ENCODE assay signal across 22 mouse cellular contexts in genomic region chr11:47154837-47155430, GRCm38 (mm10).
DNase-seq lines count a peak whose midpoint lies in the region; ATAC-seq and TF ChIP-seq lines count a peak whose summit lies in the region.
"Had no signal": no experiment of that assay in that cellular context is flagged by ENCODE, and none has a peak within 500 bp of the region (broad histone marks: within the 10 kb centered on the region; RNA-seq: fewer than 3 reads in every experiment).

No protein-coding gene starts in this region.

- no peak overlapping the region for H3K4me2 ChIP-seq in intestine, embryonic 14.5 days (ENCODE audit: low read length)
- H3K4me2 ChIP-seq in intestine, postnatal 0 days (replicated peaks; ENCODE audit: low read depth) = no peak overlapping the region
- no peak overlapping the region for H3K4me2 ChIP-seq in liver, embryonic 12.5 days
- H3K4me2 ChIP-seq: embryonic facial prominence, embryonic 12.5 days; heart, embryonic 15.5 days; hindbrain, embryonic 12.5 days; limb, embryonic 13.5 days; neural tube, embryonic 13.5 days had no signal

- TF ChIP-seq CTCF in intestine, postnatal 0 days (IDR thresholded peaks at IDR 0.05; ENCODE audit: low read depth) = no peak
- TF ChIP-seq CTCF in liver, adult 2 months (IDR thresholded peaks at IDR 0.05; ENCODE audit: low read depth, low read length) = no peak
- TF ChIP-seq CTCF in embryonic fibroblast, embryonic 13.5 days (IDR thresholded peaks at IDR 0.05; ENCODE audit: borderline replicate concordance, insufficient read depth, low read length) = no peak
- TF ChIP-seq CTCF in left cerebral cortex, adult 2 months (IDR thresholded peaks at IDR 0.05) = no peak

- no peaks in the 10 kb centered on the region for H3K36me3 ChIP-seq in intestine, embryonic 14.5 days (ENCODE audit: control insufficient read depth, insufficient read depth, low read length)
- no peaks in the 10 kb centered on the region for H3K36me3 ChIP-seq in intestine, postnatal 0 days (ENCODE audit: control insufficient read depth, insufficient read depth)
- no peaks in the 10 kb centered on the region for H3K36me3 ChIP-seq in liver, adult 2 months (ENCODE audit: control insufficient read depth, insufficient read depth, low read length)
- no peaks in the 10 kb centered on the region for H3K36me3 ChIP-seq in liver, embryonic 12.5 days
- H3K36me3 ChIP-seq: embryonic facial prominence, embryonic 12.5 days; heart, embryonic 15.5 days; hindbrain, embryonic 12.5 days; limb, embryonic 13.5 days; midbrain, embryonic 10.5 days; neural tube, embryonic 13.5 days had no signal

- ATAC-seq in intestine, embryonic 14.5 days (replicated peaks; ENCODE audit: low FRiP score, low TSS enrichment, low read depth) = no peak
- ATAC-seq in intestine, postnatal 0 days = no peak
- ATAC-seq in liver, embryonic 12.5 days = no peak
- ATAC-seq: activated CD4-positive, CD25-positive, alpha-beta regulatory T cell, adult 4 months; forebrain, postnatal 0 days; Patski had no signal

- H3K79me2 ChIP-seq in liver, adult 2 months (ENCODE audit: control insufficient read depth, insufficient read depth, low read length) = no peaks in the 10 kb centered on the region

- H3K4me1 ChIP-seq in intestine, embryonic 14.5 days (replicated peaks; ENCODE audit: control insufficient read depth, insufficient read depth, low read length) = 0 out of 2 replicates have a peak, but pooled peaks cover 3% of the 10 kb centered on the region
- no peaks in the 10 kb centered on the region for H3K4me1 ChIP-seq in intestine, postnatal 0 days (replicated peaks; ENCODE audit: control insufficient read depth, insufficient read depth, low read length)
- H3K4me1 ChIP-seq in liver, adult 2 months (ENCODE audit: control insufficient read depth, insufficient read depth, low read length) = no peaks in the 10 kb centered on the region
- no peaks in the 10 kb centered on the region for H3K4me1 ChIP-seq in liver, embryonic 12.5 days
- H3K4me1 ChIP-seq in embryonic fibroblast, embryonic 13.5 days (ENCODE audit: control insufficient read depth, insufficient read depth, low read length) = peaks cover 14% of the 10 kb centered on the region
- H3K4me1 ChIP-seq: embryonic facial prominence, embryonic 12.5 days; heart, embryonic 15.5 days; hindbrain, embryonic 12.5 days; limb, embryonic 13.5 days; neural tube, embryonic 13.5 days had no signal

- no peak overlapping the region for H3K9ac ChIP-seq in intestine, embryonic 14.5 days (ENCODE audit: low read length)
- no peak overlapping the region for H3K9ac ChIP-seq in intestine, postnatal 0 days (ENCODE audit: low read depth, low read length)
- no peak overlapping the region for H3K9ac ChIP-seq in liver, adult 2 months (ENCODE audit: low read depth, low read length)
- H3K9ac ChIP-seq in liver, embryonic 12.5 days = no peak overlapping the region
- H3K9ac ChIP-seq: embryonic facial prominence, embryonic 12.5 days; forebrain, postnatal 0 days; heart, embryonic 15.5 days; hindbrain, embryonic 12.5 days; limb, embryonic 13.5 days; neural tube, embryonic 13.5 days had no signal

- no peak overlapping the region for H3K4me3 ChIP-seq in intestine, embryonic 14.5 days (ENCODE audit: low read depth, low read length)
- H3K4me3 ChIP-seq in intestine, postnatal 0 days (ENCODE audit: low read depth, low read length) = no peak overlapping the region
- no peak overlapping the region for H3K4me3 ChIP-seq in liver, adult 2 months (ENCODE audit: insufficient read depth, low read depth, low read length)
- H3K4me3 ChIP-seq in liver, embryonic 12.5 days = no peak overlapping the region
- H3K4me3 ChIP-seq in embryonic fibroblast, embryonic 13.5 days (ENCODE audit: insufficient read depth, low read length) = no peak overlapping the region
- H3K4me3 ChIP-seq in left cerebral cortex, adult 2 months = no peak overlapping the region
- H3K4me3 ChIP-seq: embryonic facial prominence, embryonic 12.5 days; heart, embryonic 15.5 days; hindbrain, embryonic 12.5 days; limb, embryonic 13.5 days; midbrain, embryonic 10.5 days; neural tube, embryonic 13.5 days had no signal

- peak overlapping the region; percentile 76 for H3K27ac ChIP-seq in intestine, embryonic 14.5 days (ENCODE audit: low read depth)
- no peak overlapping the region for H3K27ac ChIP-seq in intestine, postnatal 0 days (ENCODE audit: low read depth, low read length)
- H3K27ac ChIP-seq in liver, adult 2 months (replicated peaks; ENCODE audit: insufficient read depth, low read depth, low read length) = no peak overlapping the region; the same call in 1 of the 2 replicates
- H3K27ac ChIP-seq in liver, embryonic 12.5 days = no peak overlapping the region
- H3K27ac ChIP-seq in embryonic fibroblast, embryonic 13.5 days (ENCODE audit: insufficient read depth, low read length) = peak overlapping the region; percentile 97
- H3K27ac ChIP-seq in left cerebral cortex, adult 2 months = no peak overlapping the region
- H3K27ac ChIP-seq: embryonic facial prominence, embryonic 12.5 days; heart, embryonic 15.5 days; hindbrain, embryonic 12.5 days; limb, embryonic 13.5 days; midbrain, embryonic 10.5 days; neural tube, embryonic 13.5 days had no signal

- 45% methylated on average over 5 of the region's 5 CpGs for WGBS in intestine, embryonic 14.5 days
- WGBS in intestine, postnatal 0 days = 57% methylated on average over 5 of the region's 5 CpGs
- 77% methylated on average over 5 of the region's 5 CpGs for WGBS in liver, adult 2 months
- WGBS in liver, embryonic 12.5 days (ENCODE audit: insufficient replicate concordance) = 70% methylated on average over 5 of the region's 5 CpGs

- TF ChIP-seq POLR2A in liver, adult 2 months (IDR thresholded peaks at IDR 0.05; ENCODE audit: extremely low read depth, insufficient read depth, low read length) = no peak
- TF ChIP-seq POLR2A in embryonic fibroblast, embryonic 13.5 days (IDR thresholded peaks at IDR 0.05; ENCODE audit: low read depth, low read length) = no peak

- H3K9me3 ChIP-seq in intestine, embryonic 14.5 days (ENCODE audit: control insufficient read depth, low read length) = no peaks in the 10 kb centered on the region
- no peaks in the 10 kb centered on the region for H3K9me3 ChIP-seq in intestine, postnatal 0 days (ENCODE audit: control insufficient read depth)
- H3K9me3 ChIP-seq in liver, embryonic 12.5 days (replicated peaks) = no peaks in the 10 kb centered on the region
- H3K9me3 ChIP-seq: embryonic facial prominence, embryonic 12.5 days; heart, embryonic 15.5 days; hindbrain, embryonic 12.5 days; limb, embryonic 13.5 days; midbrain, embryonic 10.5 days; neural tube, embryonic 13.5 days had no signal

- peak; percentile 54 for DNase-seq in intestine, embryonic 14.5 days (ENCODE audit: low spot score)
- peak; percentile 12 for DNase-seq in liver, adult 2 months (ENCODE audit: extremely low read depth, low read depth, low spot score)
- DNase-seq in lung, postnatal 25 days (ENCODE audit: low spot score) = peak; percentile 9
- no peak for DNase-seq in left cerebral cortex, adult 2 months (ENCODE audit: extremely low spot score in 1 of 2, low spot score in 2 of 2)
- no peak for DNase-seq in spleen, adult 18-20 months
- DNase-seq: adrenal gland, postnatal 25 days; B cell, adult 2 months; cerebellum, adult 2 months; forebrain, postnatal 0 days; heart, adult 11 months; thymus, postnatal 4 days had no signal

- no peaks in the 10 kb centered on the region for H3K27me3 ChIP-seq in intestine, embryonic 14.5 days (replicated peaks; ENCODE audit: control insufficient read depth, insufficient read depth, low read length)
- no peaks in the 10 kb centered on the region for H3K27me3 ChIP-seq in intestine, postnatal 0 days (replicated peaks; ENCODE audit: control insufficient read depth, insufficient read depth, low read length)
- H3K27me3 ChIP-seq in liver, adult 2 months (ENCODE audit: control insufficient read depth, insufficient read depth, low read length) = no peaks in the 10 kb centered on the region
- no peaks in the 10 kb centered on the region for H3K27me3 ChIP-seq in liver, embryonic 12.5 days (replicated peaks)
- H3K27me3 ChIP-seq: embryonic facial prominence, embryonic 12.5 days; heart, embryonic 15.5 days; hindbrain, embryonic 12.5 days; limb, embryonic 13.5 days; neural tube, embryonic 13.5 days; Patski had no signal

- intact Hi-C loops in left cerebral cortex, adult 2 months (cut with DNase I) = no loop called here

Comparison
In these comparisons a context has a peak if more than half of its experiments do, and no peak if none do; other contexts are left out.
1. H3K27ac ChIP-seq: peak in intestine, embryonic 14.5 days (single experiment) and embryonic fibroblast, embryonic 13.5 days (single experiment); none in intestine, postnatal 0 days (single experiment), liver, adult 2 months (single experiment), liver, embryonic 12.5 days (single experiment) and left cerebral cortex, adult 2 months (single experiment).
2. DNase-seq: peak in intestine, embryonic 14.5 days (single experiment), liver, adult 2 months (single experiment) and lung, postnatal 25 days (single experiment); none in left cerebral cortex, adult 2 months (0 of 2) and spleen, adult 18-20 months (0 of 2).